Mouse (Mus musculus) mesoderm, embryonic 11.5 days (tissue): ENCODE results near the gene Pik3ap1.
"Not testable (repeated sequence)": the region's sequence is repeated elsewhere in the genome, so short reads cannot be mapped to it uniquely, and the experiment has no call there.

Experiments used
- DNase-seq: peaks from one replicate; pipeline ENCODE4 v3.0.0-alpha.2; 2012; ENCODE audit warnings: low read depth, low spot score

The Pik3ap1 gene

GRCm38 (mm10) chr19:41384922-41385508 is at the start of gene Pik3ap1:
Pik3ap1 (minus strand) TSS chr19:41385102.
- DNase-seq: peak; percentile 58

DNA sequence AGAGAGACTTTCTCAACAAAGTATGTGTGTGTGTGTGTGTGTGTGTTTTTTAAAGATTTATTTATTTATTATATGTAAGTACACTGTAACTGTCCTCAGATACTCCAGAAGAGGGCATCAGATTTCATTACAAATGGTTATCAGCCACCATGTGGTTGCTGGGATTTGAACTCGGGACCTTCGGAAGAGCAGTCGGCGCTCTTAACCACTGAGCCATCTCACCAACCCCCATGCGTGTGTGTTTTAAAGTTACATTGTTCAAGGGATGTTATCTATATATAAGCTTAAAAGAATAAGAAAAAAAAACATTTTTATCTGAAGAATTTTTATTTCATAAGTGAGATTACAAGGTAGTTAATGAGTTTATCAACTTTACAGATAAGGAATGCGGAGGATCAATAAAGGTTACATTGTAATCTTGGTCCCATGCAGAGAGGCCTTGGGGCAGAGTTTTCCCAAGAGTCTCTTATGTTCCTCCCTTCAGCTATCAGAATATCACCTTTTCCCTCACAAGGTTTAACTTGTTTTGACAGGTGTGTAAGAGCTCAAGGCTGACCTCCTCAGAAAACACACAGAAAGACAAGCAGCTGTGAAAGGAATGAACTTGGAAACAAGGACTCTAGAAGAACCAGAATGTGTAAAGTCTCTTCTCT is 46.7 kb upstream of the Pik3ap1 start:
- DNase-seq: not testable (repeated sequence)

GRCm38 (mm10) chr19:41425927-41426772 is 41.2 kb upstream of the Pik3ap1 start:
- DNase-seq: not testable (repeated sequence)

GRCm38 (mm10) chr19:41421264-41421663 is 36.4 kb upstream of the Pik3ap1 start:
- DNase-seq: no peak

- no peak for DNase-seq
Observed at GRCm38 (mm10) chr19:41418786-41419185, 33.9 kb upstream of the Pik3ap1 start.

GRCm38 (mm10) chr19:41417995-41418394 is 33.1 kb upstream of the Pik3ap1 start:
- DNase-seq: no peak

- DNase-seq: no peak
Observed at GRCm38 (mm10) chr19:41416201-41416600, 31.3 kb upstream of the Pik3ap1 start.

DNA sequence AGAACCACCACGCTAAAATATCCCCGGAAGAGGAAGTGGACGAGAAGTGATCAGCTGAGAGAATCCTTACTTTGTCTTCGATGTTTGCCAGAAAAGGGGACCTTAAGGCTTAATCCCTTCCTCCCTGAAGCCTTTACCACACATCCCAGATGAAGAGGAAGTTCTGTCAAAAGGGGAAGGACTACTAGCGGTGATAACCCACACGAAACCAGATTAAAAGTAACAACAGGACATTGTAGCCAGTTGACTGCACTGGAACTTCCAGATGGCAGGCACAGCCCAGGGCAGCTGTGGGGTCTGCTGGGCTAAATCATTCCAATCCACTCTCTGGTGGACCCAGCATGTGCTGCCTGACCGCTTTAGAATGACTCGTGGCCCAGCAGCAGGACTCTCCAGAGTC is 17.7 kb upstream of the Pik3ap1 start:
- no peak for DNase-seq

GRCm38 (mm10) chr19:41390856-41391255 is 6.0 kb upstream of the Pik3ap1 start:
- DNase-seq: no peak

- no peak for DNase-seq
Observed at GRCm38 (mm10) chr19:41389351-41389750, 4.4 kb upstream of the Pik3ap1 start.

DNA sequence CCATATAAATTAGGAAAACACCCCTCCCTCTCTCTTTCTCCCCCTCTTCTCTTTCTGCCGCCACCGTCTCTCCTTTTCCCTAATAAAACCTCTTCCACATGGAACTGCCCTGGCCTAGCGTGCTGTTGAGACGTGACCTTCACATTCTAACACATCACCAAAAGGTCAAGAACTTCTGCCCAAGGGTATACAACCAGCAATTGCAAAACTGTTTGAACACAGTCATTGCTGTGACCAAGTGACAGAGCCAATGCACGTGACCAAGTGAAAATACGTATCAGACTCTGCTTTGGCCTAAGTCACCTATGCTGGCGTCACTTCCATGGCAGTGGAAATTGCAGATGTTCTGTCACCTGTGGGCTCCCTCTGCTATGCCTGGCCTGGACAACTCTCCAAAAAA is 3.3 kb upstream of the Pik3ap1 start:
- DNase-seq: no peak

- no peak for DNase-seq
Observed at GRCm38 (mm10) chr19:41387262-41387661, 2.4 kb upstream of the Pik3ap1 start.

DNA sequence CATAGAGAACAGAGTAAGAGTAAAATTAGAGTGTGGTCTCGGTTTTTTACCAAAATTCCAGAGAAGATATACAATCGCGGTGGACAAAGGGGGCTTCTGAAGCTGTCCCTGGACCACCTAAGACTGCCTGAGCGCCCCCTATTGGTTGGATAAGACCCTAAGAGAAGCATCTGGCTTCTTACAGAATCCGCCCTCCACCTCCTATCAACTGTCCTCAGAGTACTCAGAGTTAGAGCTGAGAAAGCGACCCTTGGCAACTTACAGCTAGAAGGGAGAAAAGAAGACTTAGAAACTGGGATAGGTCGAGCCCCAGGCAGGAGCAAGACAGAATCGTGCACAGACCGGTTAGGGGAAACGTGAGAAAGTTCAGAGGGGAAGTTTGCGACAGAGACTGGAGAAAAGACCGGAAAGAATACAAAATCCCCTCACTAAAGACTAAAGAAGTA is 473 bp downstream of the Pik3ap1 start:
- peak; percentile 64 for DNase-seq

GRCm38 (mm10) chr19:41382391-41382978 is 2.4 kb downstream of the Pik3ap1 start:
- no peak for DNase-seq

DNA sequence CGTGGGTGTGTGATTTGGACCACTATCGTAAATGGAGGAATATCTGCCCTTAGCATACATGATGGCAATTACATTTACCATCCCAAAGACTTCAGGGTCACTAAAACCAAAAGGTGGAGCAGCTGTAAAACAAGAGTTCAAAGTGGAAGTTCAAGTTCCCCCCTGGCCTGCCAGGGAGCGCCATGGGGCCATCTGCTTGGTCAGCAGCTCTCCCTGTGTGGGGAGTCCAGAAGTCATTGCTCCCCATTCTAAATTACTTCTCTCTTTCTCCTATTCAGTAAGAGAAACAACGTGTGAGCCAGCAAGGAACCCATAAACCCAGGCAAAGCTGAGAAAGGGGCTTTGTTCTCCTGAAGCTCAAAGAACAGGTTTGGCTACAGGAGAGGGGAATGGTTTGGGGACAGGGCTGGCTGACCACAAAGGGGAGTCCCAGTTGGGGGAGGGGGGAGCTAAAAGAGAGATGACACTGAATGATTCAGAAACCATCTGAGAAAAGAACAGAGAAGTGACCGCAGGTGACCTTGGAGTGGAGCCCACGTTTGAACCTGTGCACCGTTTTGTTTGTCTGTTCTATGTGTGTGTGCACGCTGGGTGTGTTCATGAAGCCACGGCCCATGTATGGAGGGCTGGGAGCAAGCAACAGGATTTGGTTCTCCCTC is 3.2 kb downstream of the Pik3ap1 start:
- DNase-seq: no peak

GRCm38 (mm10) chr19:41379195-41379594 is 5.7 kb downstream of the Pik3ap1 start:
- DNase-seq: no peak

GRCm38 (mm10) chr19:41375791-41376190 is 9.1 kb downstream of the Pik3ap1 start:
- DNase-seq: no peak

- DNase-seq: no peak
Observed at GRCm38 (mm10) chr19:41375096-41375495, 9.8 kb downstream of the Pik3ap1 start.

DNA sequence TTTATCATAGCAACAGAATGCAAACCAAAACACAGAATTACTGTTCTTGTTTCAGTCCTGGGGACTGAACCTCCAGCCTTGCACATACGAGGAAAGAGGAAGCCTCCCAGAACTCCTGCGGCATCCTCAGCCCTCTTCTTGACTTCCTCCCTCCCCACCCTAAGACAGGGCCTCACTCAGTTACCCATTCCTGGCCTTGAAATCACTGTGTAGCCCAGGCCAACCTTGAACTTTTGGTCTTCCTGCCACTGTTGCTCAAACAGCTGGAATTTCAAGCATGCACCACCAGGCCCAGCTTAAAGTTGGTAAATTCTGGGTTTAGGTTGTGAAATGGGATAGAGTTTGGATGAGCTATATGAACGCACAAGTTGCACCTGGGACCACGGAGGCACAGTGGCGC is 10.2 kb downstream of the Pik3ap1 start:
- DNase-seq: no peak

GRCm38 (mm10) chr19:41372322-41372721 is 12.6 kb downstream of the Pik3ap1 start:
- no peak for DNase-seq

GRCm38 (mm10) chr19:41371373-41371772 is 13.5 kb downstream of the Pik3ap1 start:
- DNase-seq: no peak
